In the genomic region with DNA sequence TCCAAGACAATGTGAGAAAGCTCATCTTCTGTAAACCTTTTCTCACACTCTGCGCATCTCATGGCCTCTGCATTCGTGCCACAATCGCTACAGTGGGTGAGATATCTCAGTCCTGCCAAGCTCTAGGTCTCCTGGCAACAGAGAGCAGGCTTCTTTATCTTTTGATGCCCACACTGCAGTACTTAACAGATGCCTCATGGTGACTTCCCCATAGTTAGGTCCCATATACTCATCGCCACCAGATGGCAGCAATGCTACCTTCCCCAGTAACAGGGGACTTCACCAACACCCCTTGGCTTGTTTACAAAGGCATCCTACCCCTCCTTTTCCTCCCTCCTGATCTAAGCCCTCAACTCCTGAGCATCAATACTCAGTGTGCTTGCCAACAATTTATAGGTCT, we compare ENCODE assay signal across 8 mouse cellular contexts.
DNase-seq lines count a peak whose midpoint lies in the region; ATAC-seq and TF ChIP-seq lines count a peak whose summit lies in the region.

No protein-coding gene starts in this region.

- ATAC-seq in heart, embryonic 12.5 days (ENCODE audit: insufficient number of reproducible peaks, low FRiP score) = no peak
- ATAC-seq in forebrain, postnatal 0 days = peak; percentile 75
- ATAC-seq in intestine, embryonic 14.5 days (replicated peaks; ENCODE audit: low FRiP score, low TSS enrichment, low read depth) = peak; percentile 64; the same call in 1 of the 2 replicates
- ATAC-seq in megakaryocyte-erythroid progenitor cell, adult 5-6 weeks (replicated peaks; ENCODE audit: low FRiP score, low TSS enrichment, poor library complexity, severe bottlenecking) = peak; percentile 100
- ATAC-seq in stomach, postnatal 0 days (ENCODE audit: low FRiP score, low TSS enrichment) = 0 out of 2 replicates have a peak, but pooled peaks have one; percentile 42

- peak; percentile 67 for TF ChIP-seq CTCF in forebrain, postnatal 0 days (IDR thresholded peaks at IDR 0.05; ENCODE audit: low read depth)
- peak; percentile 84 for TF ChIP-seq CTCF in stomach, postnatal 0 days (IDR thresholded peaks at IDR 0.05; ENCODE audit: low read depth)

- TF ChIP-seq EP300 in stomach, postnatal 0 days (optimal IDR thresholded peaks at IDR 0.05) = no peak

- H3K9me3 ChIP-seq in heart, embryonic 12.5 days (replicated peaks) = no peaks in the 10 kb centered on the region
- no peaks in the 10 kb centered on the region for H3K9me3 ChIP-seq in forebrain, postnatal 0 days (ENCODE audit: low read length)
- H3K9me3 ChIP-seq in intestine, embryonic 14.5 days (ENCODE audit: control insufficient read depth, low read length) = 0 out of 2 replicates have a peak, but pooled peaks cover 3% of the 10 kb centered on the region
- H3K9me3 ChIP-seq in stomach, postnatal 0 days (ENCODE audit: control insufficient read depth, low read length) = no peaks in the 10 kb centered on the region

- no peak overlapping the region for H3K27ac ChIP-seq in heart, embryonic 12.5 days (ENCODE audit: poor library complexity, severe bottlenecking)
- H3K27ac ChIP-seq in forebrain, postnatal 0 days (ENCODE audit: low read depth, low read length) = no peak overlapping the region
- no peak overlapping the region for H3K27ac ChIP-seq in intestine, embryonic 14.5 days (ENCODE audit: low read depth)
- no peak overlapping the region for H3K27ac ChIP-seq in stomach, postnatal 0 days (replicated peaks)

- H3K36me3 ChIP-seq in heart, embryonic 12.5 days = no peaks in the 10 kb centered on the region
- no peaks in the 10 kb centered on the region for H3K36me3 ChIP-seq in forebrain, postnatal 0 days (ENCODE audit: insufficient read depth)
- no peaks in the 10 kb centered on the region for H3K36me3 ChIP-seq in intestine, embryonic 14.5 days (ENCODE audit: control insufficient read depth, insufficient read depth, low read length)
- no peaks in the 10 kb centered on the region for H3K36me3 ChIP-seq in stomach, postnatal 0 days (ENCODE audit: control insufficient read depth, insufficient read depth, low read length)

- 14% methylated on average over 4 of the region's 4 CpGs for WGBS in heart, embryonic 12.5 days
- 15% methylated on average over 4 of the region's 4 CpGs for WGBS in forebrain, postnatal 0 days
- WGBS in intestine, embryonic 14.5 days = 24% methylated on average over 4 of the region's 4 CpGs
- 24% methylated on average over 4 of the region's 4 CpGs for WGBS in stomach, postnatal 0 days

- no peak overlapping the region for H3K9ac ChIP-seq in heart, embryonic 12.5 days
- no peak overlapping the region for H3K9ac ChIP-seq in forebrain, postnatal 0 days
- H3K9ac ChIP-seq in intestine, embryonic 14.5 days (ENCODE audit: low read length) = no peak overlapping the region
- H3K9ac ChIP-seq in stomach, postnatal 0 days (ENCODE audit: low read length) = no peak overlapping the region

- H3K4me3 ChIP-seq in heart, embryonic 12.5 days = no peak overlapping the region
- H3K4me3 ChIP-seq in forebrain, postnatal 0 days (ENCODE audit: low read depth, low read length) = no peak overlapping the region
- no peak overlapping the region for H3K4me3 ChIP-seq in intestine, embryonic 14.5 days (ENCODE audit: low read depth, low read length)
- H3K4me3 ChIP-seq in stomach, postnatal 0 days (ENCODE audit: low read depth, low read length) = no peak overlapping the region

- DNase-seq in heart, adult 8-10 months (ENCODE audit: low spot score) = peak; percentile 7
- peak; percentile 56 for DNase-seq in brain, adult 2 months (ENCODE audit: low read depth, low spot score)
- DNase-seq in forebrain, postnatal 0 days = peak; percentile 48
- DNase-seq in intestine, embryonic 14.5 days (ENCODE audit: low spot score) = peak; percentile 69
- peak; percentile 44 to 51 for DNase-seq in left cerebral cortex, postnatal 14 days (ENCODE audit: low spot score in 2 of 2)
- peak; percentile 59 for DNase-seq in stomach, postnatal 0 days (ENCODE audit: low spot score)

- no peaks in the 10 kb centered on the region for H3K4me1 ChIP-seq in heart, embryonic 12.5 days (replicated peaks)
- no peaks in the 10 kb centered on the region for H3K4me1 ChIP-seq in forebrain, postnatal 0 days (ENCODE audit: insufficient read depth)
- no peaks in the 10 kb centered on the region for H3K4me1 ChIP-seq in intestine, embryonic 14.5 days (replicated peaks; ENCODE audit: control insufficient read depth, insufficient read depth, low read length)
- no peaks in the 10 kb centered on the region for H3K4me1 ChIP-seq in stomach, postnatal 0 days (replicated peaks; ENCODE audit: control insufficient read depth, insufficient read depth)

- H3K4me2 ChIP-seq in heart, embryonic 12.5 days = no peak overlapping the region
- no peak overlapping the region for H3K4me2 ChIP-seq in forebrain, postnatal 0 days (ENCODE audit: low read depth)
- no peak overlapping the region for H3K4me2 ChIP-seq in intestine, embryonic 14.5 days (ENCODE audit: low read length)
- no peak overlapping the region for H3K4me2 ChIP-seq in stomach, postnatal 0 days (replicated peaks; ENCODE audit: low read depth)

- no peaks in the 10 kb centered on the region for H3K27me3 ChIP-seq in heart, embryonic 12.5 days (replicated peaks)
- no peaks in the 10 kb centered on the region for H3K27me3 ChIP-seq in forebrain, postnatal 0 days (ENCODE audit: insufficient read depth, low read length)
- H3K27me3 ChIP-seq in intestine, embryonic 14.5 days (replicated peaks; ENCODE audit: control insufficient read depth, insufficient read depth, low read length) = no peaks in the 10 kb centered on the region
- H3K27me3 ChIP-seq in stomach, postnatal 0 days (ENCODE audit: control insufficient read depth, insufficient read depth, low read length) = no peaks in the 10 kb centered on the region

- intact Hi-C loops in left cerebral cortex, postnatal 14 days (cut with DNase I) = loop anchor here (10.0 kb wide), 1 partner anchor 129 kb away; no protein-coding TSS in a partner anchor

Comparison
In these comparisons a context has a peak if more than half of its experiments do, and no peak if none do; other contexts are left out.
1. DNase-seq: peak in every context shown above with its lines; median percentile 69 in intestine, embryonic 14.5 days; 59 in stomach, postnatal 0 days; 56 in brain, adult 2 months; 48 in forebrain, postnatal 0 days; 48 in left cerebral cortex, postnatal 14 days; 7 in heart, adult 8-10 months.